Mouse (Mus musculus): ENCODE data around the gene Gnai2. TPM values are rescaled to one million over a fixed set of nuclear protein-coding genes. Genes with fewer than 3 reads are reported as not detected.
A peak's percentile ranks its signal among the peaks of the same experiment; 100 is the strongest.

The Gnai2 gene
- polyA plus RNA-seq, 1 experiment = 301 TPM

- Histone ChIP-seq H3K4me1 (ENCODE audit: control insufficient read depth, insufficient read depth, low read length) (no peaks in the 10 kb centered on the region), H3K27ac (ENCODE audit: insufficient read depth, low read length) (no peak overlapping the region), H3K27me3 (ENCODE audit: control insufficient read depth, insufficient read depth, low read length) (no peaks in the 10 kb centered on the region), H3K4me3 (replicated peaks; ENCODE audit: insufficient read depth, low read depth, low read length) (no peak overlapping the region)
- no peak for DNase-seq
- no peak for TF ChIP-seq POLR2A (IDR thresholded peaks at IDR 0.05; ENCODE audit: borderline replicate concordance, insufficient read depth, low read length)
- TF ChIP-seq CTCF (IDR thresholded peaks at IDR 0.05; ENCODE audit: borderline replicate concordance, insufficient read depth, low read depth, low read length) = no peak
- 84% methylated on average over 5 of the region's 5 CpGs for WGBS
These were observed 22.0 kb upstream of the Gnai2 start for GRCm38 (mm10) chr9:107657144-107657543.

DNA sequence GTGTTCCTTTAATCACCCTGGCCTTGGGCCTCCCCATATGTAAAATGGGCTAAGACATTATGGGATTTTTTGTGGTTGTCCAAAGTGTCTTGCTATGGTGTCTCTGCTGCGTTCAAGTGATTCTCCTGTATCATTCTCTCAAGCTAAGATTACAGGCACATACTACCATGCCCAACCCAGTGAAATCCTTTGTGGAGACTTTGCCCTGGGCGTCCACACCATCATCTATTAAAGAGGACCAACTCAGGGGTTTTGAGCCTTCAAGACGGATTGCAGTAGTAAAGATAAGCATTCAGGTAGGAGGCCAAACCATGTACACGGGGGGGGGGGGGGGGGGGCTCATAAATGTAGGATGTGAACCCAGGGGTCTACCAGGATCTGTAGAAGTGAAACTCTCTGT, 19.4 kb upstream of the Gnai2 start:
- no peak overlapping the region for H3K27ac ChIP-seq (ENCODE audit: insufficient read depth, low read length)
- H3K4me1 ChIP-seq (ENCODE audit: control insufficient read depth, insufficient read depth, low read length) = no peaks in the 10 kb centered on the region
- no peak for TF ChIP-seq POLR2A (IDR thresholded peaks at IDR 0.05; ENCODE audit: borderline replicate concordance, insufficient read depth, low read length)
- TF ChIP-seq CTCF (IDR thresholded peaks at IDR 0.05; ENCODE audit: borderline replicate concordance, insufficient read depth, low read depth, low read length) = no peak
- DNase-seq = no peak
- no peak overlapping the region for H3K4me3 ChIP-seq (replicated peaks; ENCODE audit: insufficient read depth, low read depth, low read length)
- 87% methylated on average over 4 of the region's 4 CpGs for WGBS
- H3K27me3 ChIP-seq (ENCODE audit: control insufficient read depth, insufficient read depth, low read length) = no peaks in the 10 kb centered on the region

DNA sequence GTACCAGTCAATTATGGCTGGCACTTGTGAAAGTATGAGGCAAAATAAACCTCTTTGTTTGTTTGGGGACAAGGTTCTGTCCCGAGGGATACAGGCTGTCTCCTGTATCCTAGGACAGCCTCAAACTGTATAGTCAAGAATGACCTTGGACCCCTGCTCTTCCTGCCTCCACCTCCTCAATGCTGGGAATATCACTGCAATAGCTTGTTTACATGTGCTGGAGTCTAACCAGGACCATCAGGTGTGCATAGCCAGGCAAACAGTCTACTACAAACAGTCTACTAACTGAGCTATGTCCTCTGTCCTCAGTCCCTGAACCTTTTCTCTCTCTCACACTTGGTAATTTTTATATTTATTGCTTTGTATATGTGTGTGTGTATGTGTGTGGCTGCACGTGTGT, 18.3 kb upstream of the Gnai2 start:
- TF ChIP-seq CTCF (IDR thresholded peaks at IDR 0.05; ENCODE audit: borderline replicate concordance, insufficient read depth, low read depth, low read length) = no peak
- no peak for TF ChIP-seq POLR2A (IDR thresholded peaks at IDR 0.05; ENCODE audit: borderline replicate concordance, insufficient read depth, low read length)

GRCm38 (mm10) chr9:107650708-107651481, 15.7 kb upstream of the Gnai2 start:
- Histone ChIP-seq H3K4me3 (replicated peaks; ENCODE audit: insufficient read depth, low read depth, low read length) (no peak overlapping the region), H3K27ac (ENCODE audit: insufficient read depth, low read length) (no peak overlapping the region), H3K27me3 (ENCODE audit: control insufficient read depth, insufficient read depth, low read length) (no peaks in the 10 kb centered on the region), H3K4me1 (ENCODE audit: control insufficient read depth, insufficient read depth, low read length) (no peaks in the 10 kb centered on the region)
- TF ChIP-seq CTCF (IDR thresholded peaks at IDR 0.05; ENCODE audit: borderline replicate concordance, insufficient read depth, low read depth, low read length) = no peak
- WGBS = 33% methylated on average over 12 of the region's 12 CpGs
- DNase-seq = no peak

More for the DNA sequence above, 18.3 kb upstream of the Gnai2 start:
- H3K27me3 ChIP-seq (ENCODE audit: control insufficient read depth, insufficient read depth, low read length) = no peaks in the 10 kb centered on the region
- H3K4me1 ChIP-seq (ENCODE audit: control insufficient read depth, insufficient read depth, low read length) = no peaks in the 10 kb centered on the region
- no peak overlapping the region for H3K4me3 ChIP-seq (replicated peaks; ENCODE audit: insufficient read depth, low read depth, low read length)
- WGBS = 84% methylated on average over 2 of the region's 2 CpGs
- H3K27ac ChIP-seq (ENCODE audit: insufficient read depth, low read length) = no peak overlapping the region
- no peak for DNase-seq

- Histone ChIP-seq H3K4me1 (ENCODE audit: control insufficient read depth, insufficient read depth, low read length) (no peaks in the 10 kb centered on the region), H3K27me3 (ENCODE audit: control insufficient read depth, insufficient read depth, low read length) (no peaks in the 10 kb centered on the region), H3K4me3 (replicated peaks; ENCODE audit: insufficient read depth, low read depth, low read length) (no peak overlapping the region), H3K27ac (ENCODE audit: insufficient read depth, low read length) (no peak overlapping the region)
- TF ChIP-seq POLR2A (IDR thresholded peaks at IDR 0.05; ENCODE audit: borderline replicate concordance, insufficient read depth, low read length) = no peak
- no peak for TF ChIP-seq CTCF (IDR thresholded peaks at IDR 0.05; ENCODE audit: borderline replicate concordance, insufficient read depth, low read depth, low read length)
- 47% methylated on average over 7 of the region's 7 CpGs for WGBS
- DNase-seq = no peak
These were observed 15.1 kb upstream of the Gnai2 start for GRCm38 (mm10) chr9:107650225-107650624.

DNA sequence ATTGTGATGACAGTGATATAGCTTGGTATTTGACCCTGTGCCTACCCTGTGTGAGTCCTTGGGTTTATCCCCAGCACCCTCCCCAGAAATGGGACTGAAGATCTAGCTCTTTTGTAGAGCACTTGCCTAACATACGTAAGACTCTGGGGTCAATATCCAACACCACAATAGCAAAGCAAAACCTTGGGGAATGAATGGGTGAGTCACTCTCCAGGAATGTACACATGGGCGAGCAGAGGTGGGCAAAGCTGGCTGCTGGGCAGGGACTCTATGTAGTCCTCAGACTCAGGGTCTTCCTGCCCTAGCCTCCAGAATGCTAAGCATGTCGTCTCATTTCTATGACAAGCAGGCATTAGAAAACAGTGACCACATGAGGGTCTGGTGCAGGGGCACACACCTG, 13.6 kb upstream of the Gnai2 start:
- H3K4me1 ChIP-seq (ENCODE audit: control insufficient read depth, insufficient read depth, low read length) = no peaks in the 10 kb centered on the region
- TF ChIP-seq POLR2A (IDR thresholded peaks at IDR 0.05; ENCODE audit: borderline replicate concordance, insufficient read depth, low read length) (no peak), CTCF (IDR thresholded peaks at IDR 0.05; ENCODE audit: borderline replicate concordance, insufficient read depth, low read depth, low read length) (no peak)
- no peak overlapping the region for H3K27ac ChIP-seq (ENCODE audit: insufficient read depth, low read length)
- no peak overlapping the region for H3K4me3 ChIP-seq (replicated peaks; ENCODE audit: insufficient read depth, low read depth, low read length)
- DNase-seq = no peak
- no peaks in the 10 kb centered on the region for H3K27me3 ChIP-seq (ENCODE audit: control insufficient read depth, insufficient read depth, low read length)
- 90% methylated on average over 3 of the region's 3 CpGs for WGBS

DNA sequence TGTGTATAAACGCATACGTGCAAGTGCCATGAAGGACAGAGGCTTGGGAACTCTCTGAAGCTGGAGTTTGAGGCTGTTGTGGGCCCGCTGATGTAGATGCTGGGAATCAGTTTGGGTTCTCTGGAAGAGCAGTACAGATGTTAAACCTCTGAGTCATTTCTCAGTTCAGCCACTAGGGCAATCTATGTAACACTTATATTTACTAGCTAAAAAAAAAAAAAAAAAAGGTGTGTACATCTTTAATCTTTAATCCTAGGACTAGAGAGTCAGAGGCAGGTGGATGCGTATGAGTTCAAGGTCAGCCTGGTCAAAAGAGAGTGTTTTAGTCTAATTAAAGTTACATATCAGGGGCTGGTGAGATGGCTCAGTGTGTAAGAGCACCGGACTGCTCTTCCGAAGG, 11.8 kb upstream of the Gnai2 start:
- 90% methylated on average over 6 of the region's 6 CpGs for WGBS
- TF ChIP-seq POLR2A (IDR thresholded peaks at IDR 0.05; ENCODE audit: borderline replicate concordance, insufficient read depth, low read length) (no peak), CTCF (IDR thresholded peaks at IDR 0.05; ENCODE audit: borderline replicate concordance, insufficient read depth, low read depth, low read length) (no peak)

GRCm38 (mm10) chr9:107645577-107645976, 10.4 kb upstream of the Gnai2 start:
- H3K4me1 ChIP-seq (ENCODE audit: control insufficient read depth, insufficient read depth, low read length) = no peaks in the 10 kb centered on the region
- DNase-seq = peak; percentile 69 to 78
- WGBS = 19% methylated on average over 5 of the region's 5 CpGs
- no peak overlapping the region for H3K4me3 ChIP-seq (replicated peaks; ENCODE audit: insufficient read depth, low read depth, low read length)
- H3K27ac ChIP-seq (ENCODE audit: insufficient read depth, low read length) = no peak overlapping the region
- TF ChIP-seq POLR2A (IDR thresholded peaks at IDR 0.05; ENCODE audit: borderline replicate concordance, insufficient read depth, low read length) (no peak), CTCF (IDR thresholded peaks at IDR 0.05; ENCODE audit: borderline replicate concordance, insufficient read depth, low read depth, low read length) (peak; percentile 87)
- no peaks in the 10 kb centered on the region for H3K27me3 ChIP-seq (ENCODE audit: control insufficient read depth, insufficient read depth, low read length)

More for the DNA sequence above, 11.8 kb upstream of the Gnai2 start:
- no peak overlapping the region for H3K27ac ChIP-seq (ENCODE audit: insufficient read depth, low read length)
- H3K27me3 ChIP-seq (ENCODE audit: control insufficient read depth, insufficient read depth, low read length) = no peaks in the 10 kb centered on the region
- no peaks in the 10 kb centered on the region for H3K4me1 ChIP-seq (ENCODE audit: control insufficient read depth, insufficient read depth, low read length)
- DNase-seq = no peak
- no peak overlapping the region for H3K4me3 ChIP-seq (replicated peaks; ENCODE audit: insufficient read depth, low read depth, low read length)

All from cerebellum, adult 2 months (tissue).